Mouse (Mus musculus) thymus, postnatal 10 days (tissue): ENCODE results near the gene Cfb.
A peak's percentile ranks its signal among the peaks of the same experiment; 100 is the strongest.

ENCODE experiments used
- DNase-seq, 2 experiments: peaks; one replicate each; pipeline ENCODE4 v3.0.0; 2021; ENCODE audit warnings: low spot score in 2 of 2

Cfb gene

GRCm38 (mm10) chr17:34884704-34885103, 22.4 kb upstream of the Cfb start:
- no peak for DNase-seq

- no peak for DNase-seq
These were observed 21.0 kb upstream of the Cfb start for GRCm38 (mm10) chr17:34883332-34883731.

- DNase-seq = no peak
These were observed 19.5 kb upstream of the Cfb start, which contains the start of gene Gm20547 for GRCm38 (mm10) chr17:34881683-34882310. Gene Gm20547 (minus strand): TSS chr17:34882042.

- DNase-seq = no peak
These were observed 18.8 kb upstream of the Cfb start for GRCm38 (mm10) chr17:34881166-34881565.

GRCm38 (mm10) chr17:34879336-34879879, 17.1 kb upstream of the Cfb start, which contains the start of gene Zbtb12:
Gene Zbtb12 (plus strand): TSS chr17:34879483.
- DNase-seq = no peak

- DNase-seq = no peak
These were observed 12.0 kb upstream of the Cfb start for GRCm38 (mm10) chr17:34874321-34874720.

- no peak for DNase-seq
These were observed 3.7 kb upstream of the Cfb start for GRCm38 (mm10) chr17:34865981-34866380.

GRCm38 (mm10) chr17:34861704-34862415, 458 bp downstream of the Cfb start:
- no peak for DNase-seq

GRCm38 (mm10) chr17:34860514-34860913, 1.8 kb downstream of the Cfb start:
- DNase-seq = no peak

GRCm38 (mm10) chr17:34858670-34859069, 3.6 kb downstream of the Cfb start:
- no peak for DNase-seq

GRCm38 (mm10) chr17:34855825-34856224, 6.5 kb downstream of the Cfb start:
- DNase-seq = peak in 1 of 2 experiments; percentile 48

- DNase-seq = no peak
These were observed 7.6 kb downstream of the Cfb start for GRCm38 (mm10) chr17:34854761-34855160.

- no peak for DNase-seq
These were observed 8.8 kb downstream of the Cfb start for GRCm38 (mm10) chr17:34853511-34853910.

- no peak for DNase-seq
These were observed 11.7 kb downstream of the Cfb start for GRCm38 (mm10) chr17:34850517-34851125.

- DNase-seq = peak; percentile 97 to 98
These were observed 12.4 kb downstream of the Cfb start, which contains the start of the genes Skiv2l and Nelfe for GRCm38 (mm10) chr17:34849722-34850516. Gene Skiv2l (minus strand): TSS chr17:34850210. Gene Nelfe (plus strand): TSS chr17:34850391.

- DNase-seq = no peak
These were observed 14.7 kb downstream of the Cfb start for GRCm38 (mm10) chr17:34847615-34848014.

- DNase-seq = no peak
These were observed 15.1 kb downstream of the Cfb start for GRCm38 (mm10) chr17:34847192-34847591.

GRCm38 (mm10) chr17:34844884-34845283, 17.4 kb downstream of the Cfb start:
- DNase-seq = no peak

- no peak for DNase-seq
These were observed 21.5 kb downstream of the Cfb start for GRCm38 (mm10) chr17:34840736-34841307.

GRCm38 (mm10) chr17:34838785-34839184, 23.5 kb downstream of the Cfb start:
- no peak for DNase-seq
